Mouse (Mus musculus) embryonic facial prominence, embryonic 12.5 days (tissue): ENCODE results near the gene Ticam1. TPM values are rescaled to one million over a fixed set of nuclear protein-coding genes. Genes with fewer than 3 reads are reported as not detected.
"Not testable (repeated sequence)": the region's sequence is repeated elsewhere in the genome, so short reads cannot be mapped to it uniquely, and the experiment has no call there.

Experiments
- ATAC-seq: fragments of 200-750 bp; cut with Nextera tagmentation; 2 replicates; pipeline ENCODE4 v1.8.0; 2017; ENCODE audit not compliant: insufficient number of reproducible peaks, insufficient read depth, low FRiP score, low TSS enrichment
- H3K27ac ChIP-seq: fragments of 300-500 bp; sonication (generic); 2 replicates; pipeline ENCODE4 v1.5.1; 2016; ENCODE audit warnings: mild to moderate bottlenecking
- H3K27me3 ChIP-seq: fragments of 300-500 bp; sonication (generic); 2 replicates; pipeline ENCODE4 v1.6.1; 2016; ENCODE audit warnings: mild to moderate bottlenecking, moderate library complexity
- H3K36me3 ChIP-seq: fragments of 300-500 bp; sonication (generic); 2 replicates; pipeline ENCODE4 v1.6.1; 2016; ENCODE audit warnings: mild to moderate bottlenecking
- H3K4me1 ChIP-seq: fragments of 300-500 bp; sonication (generic); 2 replicates; pipeline ENCODE4 v1.6.1; 2016
- H3K4me2 ChIP-seq: fragments of 300-500 bp; sonication (generic); replicated peaks from 2 replicates; pipeline ENCODE4 v1.6.1; 2016; ENCODE audit warnings: mild to moderate bottlenecking, moderate library complexity
- H3K4me3 ChIP-seq: fragments of 300-500 bp; sonication (generic); 2 replicates; pipeline ENCODE4 v1.5.1; 2016; ENCODE audit warnings: mild to moderate bottlenecking
- H3K9ac ChIP-seq: fragments of 300-500 bp; sonication (generic); 2 replicates; pipeline ENCODE4 v1.6.1; 2016; ENCODE audit warnings: mild to moderate bottlenecking, moderate library complexity
- H3K9me3 ChIP-seq: fragments of 300-500 bp; sonication (generic); 2 replicates; pipeline ENCODE4 v1.6.1; 2016; ENCODE audit warnings: mild to moderate bottlenecking, moderate library complexity
- WGBS: fragments of 180-500 bp; shearing (Covaris S2); methylation state at CpG from one replicate; pipeline ENCODE4 v1.1.7; 2016; 5-methylcytosine and 5-hydroxymethylcytosine counted together
- polyA plus RNA-seq: library from polyadenylated mRNA; unstranded; fragments of >200 nt; fragmentation: Nextera tagmentation; extraction: Ambion mirVana; gene quantifications from 2 replicates; pipeline ENCODE4 v1.2.1, GENCODE M21; 2016

Ticam1 gene
- polyA plus RNA-seq, 1 experiment from 2014 or later = 2.7 TPM

DNA sequence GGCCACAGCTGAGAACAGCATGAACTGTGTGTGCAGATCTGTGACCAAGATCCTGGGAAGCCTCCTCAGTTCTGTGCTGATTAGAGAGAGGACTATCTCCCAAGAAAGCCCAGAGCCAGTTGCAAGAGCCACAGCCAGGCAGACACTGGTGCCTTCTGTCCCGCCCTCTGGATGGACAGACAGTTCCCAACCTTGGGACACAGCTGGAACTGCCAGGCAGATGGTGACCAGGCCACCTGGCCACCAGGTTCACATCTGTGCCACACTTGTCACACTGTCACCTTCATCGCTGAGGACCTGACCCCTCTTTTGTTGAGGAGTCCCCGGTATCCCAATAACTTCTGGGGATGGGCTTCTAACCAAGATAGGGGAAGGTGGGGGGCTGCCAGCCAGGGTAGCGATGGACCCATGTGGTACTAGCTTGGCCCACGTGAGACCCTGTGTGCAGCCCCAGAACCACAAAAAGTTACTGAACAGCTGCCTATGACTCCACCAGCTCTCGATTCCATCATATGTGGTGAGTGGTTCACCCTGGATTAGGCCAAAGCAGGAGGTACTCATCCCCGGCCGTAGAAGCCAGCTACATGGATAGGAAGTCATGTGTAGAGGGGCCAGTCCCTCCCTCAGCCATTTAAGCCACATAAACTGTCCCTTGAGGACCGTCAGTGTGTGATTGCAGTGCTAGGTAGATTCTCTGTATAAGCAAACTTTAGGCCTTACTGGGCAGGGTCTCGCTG lies 17.1 kb downstream of the Ticam1 start:
- 86% methylated on average over 10 of the region's 10 CpGs for WGBS
- Histone ChIP-seq H3K27me3 (no peaks in the 10 kb centered on the region), H3K4me2 (no peak overlapping the region), H3K9me3 (no peaks in the 10 kb centered on the region), H3K4me1 (peaks cover 24% of the 10 kb centered on the region), H3K9ac (0 out of 2 replicates have a peak overlapping the region, but pooled peaks have one; percentile 34), H3K27ac (no peak overlapping the region), H3K4me3 (no peak overlapping the region), H3K36me3 (peaks cover 47% of the 10 kb centered on the region)
- no peak for ATAC-seq

DNA sequence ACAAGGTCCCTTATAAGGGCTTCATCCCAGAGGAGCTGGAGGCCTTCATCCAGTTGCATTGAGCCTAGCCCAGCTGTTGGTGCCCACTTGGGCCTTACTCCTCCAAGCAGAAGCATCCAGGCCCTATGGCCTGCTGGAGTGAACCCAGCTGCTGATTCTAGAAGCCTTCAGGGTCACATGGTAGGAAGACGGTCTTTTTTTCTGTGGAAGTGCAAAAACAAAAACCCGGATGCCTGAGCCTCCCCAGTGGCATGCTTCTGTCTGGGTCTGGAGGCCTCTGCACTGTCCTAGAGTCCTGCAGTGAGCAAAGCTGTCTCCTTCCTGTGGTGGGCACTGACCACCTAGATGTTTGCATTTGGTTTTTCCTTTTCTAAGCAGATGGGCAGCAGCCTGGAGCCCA lies 17.8 kb downstream of the Ticam1 start:
- H3K9me3 ChIP-seq, H3K27me3 ChIP-seq, ATAC-seq, H3K4me3 ChIP-seq, H3K27ac ChIP-seq: not testable (repeated sequence)
- 61% methylated on average over 2 of the region's 2 CpGs for WGBS
- peaks cover 24% of the 10 kb centered on the region for H3K4me1 ChIP-seq
- peaks cover 47% of the 10 kb centered on the region for H3K36me3 ChIP-seq
- H3K9ac ChIP-seq = 0 out of 2 replicates have a peak overlapping the region, but pooled peaks have one; percentile 34
- H3K4me2 ChIP-seq = peak overlapping the region; percentile 99; the same call in 1 of the 2 replicates

DNA sequence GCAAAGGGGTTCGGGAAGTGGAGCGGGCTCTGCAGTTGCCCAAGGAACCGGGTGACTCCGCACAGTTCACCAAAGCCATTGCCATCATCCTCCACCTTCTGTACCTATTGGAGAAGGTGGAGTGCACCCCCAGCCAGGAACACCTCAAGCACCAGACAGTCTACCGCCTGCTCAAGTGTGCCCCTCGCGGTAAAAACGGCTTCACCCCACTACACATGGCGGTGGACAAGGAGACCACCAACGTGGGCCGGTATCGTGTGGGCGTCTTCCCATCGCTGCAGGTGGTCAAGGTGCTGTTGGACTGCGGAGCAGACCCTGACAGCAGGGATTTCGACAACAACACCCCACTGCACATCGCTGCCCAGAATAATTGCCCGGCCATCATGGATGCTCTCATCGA lies 18.3 kb downstream of the Ticam1 start:
- peaks cover 24% of the 10 kb centered on the region for H3K4me1 ChIP-seq
- not testable (repeated sequence) for H3K27ac ChIP-seq, H3K9me3 ChIP-seq, H3K4me3 ChIP-seq, ATAC-seq, H3K9ac ChIP-seq, H3K27me3 ChIP-seq
- peaks cover 47% of the 10 kb centered on the region for H3K36me3 ChIP-seq
- peak overlapping the region; percentile 99 for H3K4me2 ChIP-seq
- WGBS = 91% methylated on average over 19 of the region's 19 CpGs

DNA sequence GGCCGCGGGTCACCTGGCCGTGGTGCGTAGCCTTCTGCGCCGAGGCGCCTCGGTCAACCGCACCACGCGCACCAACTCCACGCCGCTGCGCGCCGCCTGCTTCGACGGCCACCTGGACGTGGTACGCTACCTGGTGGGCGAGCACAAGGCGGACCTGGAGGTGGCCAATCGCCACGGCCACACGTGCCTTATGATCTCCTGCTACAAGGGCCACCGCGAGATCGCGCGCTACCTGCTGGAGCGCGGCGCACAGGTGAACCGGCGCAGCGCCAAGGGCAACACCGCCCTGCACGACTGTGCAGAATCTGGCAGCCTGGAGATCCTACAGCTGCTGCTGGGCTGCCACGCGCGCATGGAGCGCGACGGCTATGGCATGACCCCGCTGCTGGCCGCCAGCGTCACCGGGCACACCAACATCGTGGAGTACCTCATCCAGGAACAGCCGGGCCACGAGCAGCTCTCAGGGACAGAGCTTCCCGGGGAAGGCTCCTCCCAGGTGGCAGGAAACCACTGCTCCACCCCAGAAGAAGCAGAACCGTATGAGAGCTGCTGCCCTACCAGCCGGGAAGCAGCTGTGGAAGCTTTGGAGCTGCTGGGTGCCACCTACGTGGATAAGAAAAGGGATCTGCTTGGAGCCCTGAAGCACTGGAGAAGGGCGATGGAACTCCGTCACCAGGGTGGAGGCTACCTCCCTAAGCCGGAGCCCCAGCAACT lies 19.2 kb downstream of the Ticam1 start:
- H3K27me3 ChIP-seq = no peaks in the 10 kb centered on the region
- no peak overlapping the region for H3K27ac ChIP-seq
- WGBS = 9% methylated on average over 58 of the region's 58 CpGs
- H3K36me3 ChIP-seq = peaks cover 41% of the 10 kb centered on the region
- peak overlapping the region; percentile 72 for H3K4me3 ChIP-seq
- peaks cover 24% of the 10 kb centered on the region for H3K4me1 ChIP-seq
- ATAC-seq = no peak
- H3K4me2 ChIP-seq = peak overlapping the region; percentile 99
- H3K9me3 ChIP-seq = no peaks in the 10 kb centered on the region
- H3K9ac ChIP-seq = peak overlapping the region; percentile 65

DNA sequence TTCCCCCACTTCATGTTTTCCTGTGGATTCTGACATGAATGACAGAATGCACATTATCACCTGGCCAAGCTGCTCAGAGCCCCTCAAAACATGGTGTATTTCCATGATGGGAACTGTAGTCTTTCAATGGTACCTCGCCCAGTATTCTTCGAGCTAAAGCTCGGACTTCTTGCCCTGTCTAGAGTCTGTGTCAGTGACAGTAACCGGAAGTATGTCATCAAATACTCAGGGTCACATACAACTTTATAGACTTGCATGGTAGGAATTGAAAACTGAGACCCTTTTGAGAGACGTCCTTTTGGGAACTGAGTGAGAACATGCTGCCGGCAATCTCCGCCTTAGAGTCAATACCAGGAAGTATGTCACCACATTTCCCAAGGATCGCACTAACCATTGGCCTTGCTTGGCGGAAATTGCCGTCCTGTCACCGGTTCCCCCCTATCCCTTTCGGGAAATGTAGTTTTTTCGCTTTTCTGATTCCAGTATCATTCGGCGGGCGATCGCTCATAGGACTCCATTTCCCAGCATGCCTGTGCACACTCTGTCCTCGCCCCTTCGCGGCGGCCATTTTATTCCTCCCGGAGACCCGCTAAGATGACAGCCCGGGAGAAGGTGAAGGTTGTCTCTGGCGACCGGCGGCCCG lies 20.2 kb downstream of the Ticam1 start, which contains the start of gene Fem1a:
Gene Fem1a (plus strand): TSS at position 572 of the 643 bp plus-strand sequence.
- H3K4me1 ChIP-seq = peaks cover 26% of the 10 kb centered on the region
- H3K9ac ChIP-seq = peak within 1 kb of the TSS; percentile 65
- peak within 1 kb of the TSS; percentile 99 for H3K4me2 ChIP-seq
- no peaks in the 10 kb centered on the region for H3K9me3 ChIP-seq
- ATAC-seq = peak; percentile 85
- H3K4me3 ChIP-seq = peak within 1 kb of the TSS; percentile 72
- H3K27ac ChIP-seq = peak within 1 kb of the TSS; percentile 74
- H3K36me3 ChIP-seq = peaks cover 31% of the 10 kb centered on the region
- H3K27me3 ChIP-seq = no peaks in the 10 kb centered on the region
- WGBS = under 1% methylated on average over 28 of the region's 28 CpGs

DNA sequence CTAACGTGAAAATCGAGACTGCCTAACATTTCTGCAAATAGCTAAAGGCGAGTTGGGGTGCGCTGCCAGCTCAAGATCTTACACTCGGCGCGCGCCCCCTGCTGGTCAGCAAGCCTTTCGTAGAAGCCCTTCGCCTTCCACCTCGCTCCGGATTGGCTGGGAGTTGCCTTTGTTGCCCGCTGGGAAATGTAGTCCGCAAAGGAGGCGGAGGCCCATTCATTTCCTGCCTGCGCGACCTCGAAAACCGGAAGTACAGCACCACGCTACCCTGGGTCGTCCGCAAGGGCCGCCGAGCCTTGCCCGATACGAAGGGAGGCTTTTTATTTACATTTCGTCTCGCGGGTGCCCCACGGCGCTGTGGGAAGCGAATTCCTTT lies 20.7 kb downstream of the Ticam1 start:
- ATAC-seq = peak; percentile 90
- H3K9me3 ChIP-seq = no peaks in the 10 kb centered on the region
- WGBS = under 1% methylated on average over 32 of the region's 32 CpGs
- H3K27me3 ChIP-seq = no peaks in the 10 kb centered on the region
- peak overlapping the region; percentile 74 for H3K27ac ChIP-seq
- peak overlapping the region; percentile 24; the same call in 1 of the 2 replicates for H3K9ac ChIP-seq
- H3K36me3 ChIP-seq = peaks cover 26% of the 10 kb centered on the region
- peak overlapping the region; percentile 51 for H3K4me2 ChIP-seq
- peak overlapping the region; percentile 72 for H3K4me3 ChIP-seq
- peaks cover 28% of the 10 kb centered on the region for H3K4me1 ChIP-seq

DNA sequence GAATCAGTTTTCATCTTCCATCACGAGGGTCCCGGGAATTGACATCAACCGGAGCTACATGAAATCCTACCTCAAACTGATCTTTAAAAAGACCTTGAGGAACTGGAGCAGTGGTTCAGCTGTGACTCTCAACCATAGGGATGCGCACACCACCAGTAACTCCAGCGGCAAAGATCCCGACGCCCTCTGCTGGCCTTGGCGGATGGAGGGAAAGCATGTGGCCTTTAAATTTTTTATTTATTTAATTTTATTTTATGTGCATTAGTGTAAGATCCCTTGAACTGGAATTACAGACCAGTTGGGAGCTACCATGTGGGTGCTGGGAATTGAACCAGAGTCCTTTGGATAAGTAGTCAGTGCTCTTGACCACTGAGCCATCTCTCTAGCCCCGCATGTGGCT lies 21.2 kb downstream of the Ticam1 start:
- peak; percentile 6; the same call in 1 of the 2 replicates for ATAC-seq
- H3K9ac ChIP-seq = no peak overlapping the region
- peak overlapping the region; percentile 56; the same call in 1 of the 2 replicates for H3K27ac ChIP-seq
- H3K4me3 ChIP-seq = peak overlapping the region; percentile 72; the same call in 1 of the 2 replicates
- H3K9me3 ChIP-seq = no peaks in the 10 kb centered on the region
- H3K4me1 ChIP-seq = peaks cover 30% of the 10 kb centered on the region
- peaks cover 22% of the 10 kb centered on the region for H3K36me3 ChIP-seq
- H3K4me2 ChIP-seq = peak overlapping the region; percentile 51
- 14% methylated on average over 9 of the region's 9 CpGs for whole genome bisulfite sequencing
- H3K27me3 ChIP-seq = no peaks in the 10 kb centered on the region

DNA sequence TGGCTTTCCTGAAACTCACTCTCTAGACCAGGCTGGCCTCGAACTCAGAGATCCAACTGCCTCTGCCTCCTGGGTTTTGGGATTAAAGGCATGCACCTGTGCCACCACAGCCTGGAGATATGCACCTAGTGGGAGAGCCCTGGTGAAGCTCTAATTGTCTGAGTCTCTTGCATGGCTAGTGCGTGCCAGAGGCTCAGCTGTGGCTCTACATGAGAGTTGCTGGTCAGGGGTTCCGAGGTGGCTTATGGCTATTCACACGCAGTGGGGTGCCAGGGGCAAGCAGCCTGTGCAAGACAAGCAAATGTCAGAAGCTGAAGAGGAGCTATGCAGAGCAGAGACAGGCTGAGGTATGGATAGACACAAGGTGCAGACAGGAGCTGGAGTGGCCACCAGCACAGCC lies 21.9 kb downstream of the Ticam1 start:
- Histone ChIP-seq H3K36me3 (peaks cover 16% of the 10 kb centered on the region), H3K4me3 (no peak overlapping the region), H3K4me2 (no peak overlapping the region), H3K4me1 (peaks cover 27% of the 10 kb centered on the region), H3K27me3 (no peaks in the 10 kb centered on the region), H3K9me3 (no peaks in the 10 kb centered on the region), H3K27ac (no peak overlapping the region), H3K9ac (no peak overlapping the region)
- no peak for ATAC-seq
- 78% methylated on average over 4 of the region's 4 CpGs for WGBS

DNA sequence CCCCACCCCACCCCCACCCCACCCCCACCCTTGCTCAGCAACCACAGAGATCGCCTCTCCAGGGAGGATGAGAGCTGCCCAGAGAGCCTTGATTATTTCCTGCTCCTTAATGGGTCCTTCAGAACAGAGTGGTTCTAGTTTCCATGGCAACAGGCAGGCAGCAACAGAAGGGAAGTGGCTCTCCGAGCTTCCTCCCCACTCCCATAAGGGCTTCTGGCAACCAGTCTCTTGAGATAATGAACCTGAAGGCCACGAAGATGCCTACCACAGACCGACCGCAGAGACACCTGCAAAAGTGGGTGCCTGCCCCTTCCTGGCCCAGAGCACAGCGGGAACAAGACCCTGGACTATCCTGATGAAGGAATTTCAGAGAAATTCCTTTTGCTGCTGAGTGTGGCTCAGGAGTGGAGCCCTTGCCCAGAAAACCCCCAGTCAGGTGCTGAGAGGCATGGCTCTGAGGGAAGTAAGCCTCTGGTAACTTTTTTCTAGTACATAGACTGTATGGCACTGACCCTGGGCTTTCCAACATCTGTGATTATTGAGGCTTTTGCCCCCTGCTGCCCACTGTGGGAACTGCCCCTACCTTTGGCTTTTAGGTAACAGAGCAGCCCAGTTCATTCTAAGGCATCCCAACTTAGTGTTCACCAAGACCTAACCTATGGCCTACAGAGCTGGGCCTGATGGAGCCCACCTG lies 25.3 kb downstream of the Ticam1 start:
- no peak for ATAC-seq

DNA sequence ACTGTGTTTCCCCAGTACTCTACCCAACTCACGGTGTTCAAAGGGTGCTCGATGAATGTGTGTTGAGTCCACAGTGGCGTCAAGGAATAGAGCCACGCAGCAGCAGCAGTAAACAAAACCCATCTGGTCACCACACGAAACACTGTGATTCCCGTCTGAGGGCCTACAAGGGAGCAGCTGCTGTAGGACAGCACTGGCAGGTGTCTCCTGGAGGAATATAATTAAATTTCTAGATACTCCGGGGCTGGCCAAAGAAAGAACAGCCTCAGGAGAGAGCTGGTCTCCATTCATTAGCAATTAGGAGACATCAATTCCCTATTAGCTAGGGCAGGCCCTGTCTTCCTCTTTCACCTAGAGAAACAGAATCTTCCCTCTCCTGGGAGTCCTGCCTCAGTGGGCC lies 31.0 kb downstream of the Ticam1 start:
- no peak for ATAC-seq
- H3K4me3 ChIP-seq = no peak overlapping the region
- no peak overlapping the region for H3K4me2 ChIP-seq
- H3K9ac ChIP-seq = no peak overlapping the region
- H3K4me1 ChIP-seq = no peaks in the 10 kb centered on the region
- H3K27ac ChIP-seq = no peak overlapping the region
- WGBS = 54% methylated on average over 7 of the region's 7 CpGs
- H3K27me3 ChIP-seq = peaks cover 11% of the 10 kb centered on the region
- no peaks in the 10 kb centered on the region for H3K36me3 ChIP-seq
- H3K9me3 ChIP-seq = no peaks in the 10 kb centered on the region

More for the DNA sequence above, 25.3 kb downstream of the Ticam1 start:
- H3K27me3 ChIP-seq = no peaks in the 10 kb centered on the region
- H3K27ac ChIP-seq = no peak overlapping the region
- H3K9me3 ChIP-seq = no peaks in the 10 kb centered on the region
- 0 out of 2 replicates have a peak overlapping the region, but pooled peaks have one; percentile 6 for H3K4me2 ChIP-seq
- no peak overlapping the region for H3K4me3 ChIP-seq
- WGBS = 25% methylated on average over 6 of the region's 6 CpGs
- H3K9ac ChIP-seq = no peak overlapping the region
- peaks cover 9% of the 10 kb centered on the region; the same call in 1 of the 2 replicates for H3K4me1 ChIP-seq
- no peaks in the 10 kb centered on the region for H3K36me3 ChIP-seq
